Mouse (Mus musculus): Measurements from ENCODE around the gene Gm21304.
"Not testable (repeated sequence)": the region's sequence is repeated elsewhere in the genome, so short reads cannot be mapped to it uniquely, and the experiment has no call there.

The Gm21304 gene

GRCm38 (mm10) chr10:104168215-104168614 is at the start of gene Gm21304:
Gene Gm21304 (plus strand): TSS chr10:104168515.
- DNase-seq (ENCODE audit: low read depth, low spot score), result not testable (repeated sequence)

GRCm38 (mm10) chr10:104142687-104143086 is 25.6 kb upstream of the Gm21304 start, which contains the start of gene Gm21293:
Gene Gm21293 (plus strand): TSS chr10:104142987.
- DNase-seq (ENCODE audit: low read depth, low spot score), result not testable (repeated sequence)

- DNase-seq (ENCODE audit: low read depth, low spot score), result not testable (repeated sequence)
These were observed 17.1 kb upstream of the Gm21304 start, which contains the start of gene Gm6763 for GRCm38 (mm10) chr10:104151197-104151596. Gene Gm6763 (plus strand): TSS chr10:104151497.

- DNase-seq (ENCODE audit: low read depth, low spot score), result not testable (repeated sequence)
These were observed 8.6 kb upstream of the Gm21304 start, which contains the start of gene Gm8764 for GRCm38 (mm10) chr10:104159706-104160105. Gene Gm8764 (plus strand): TSS chr10:104160006.

- DNase-seq (ENCODE audit: low read depth, low spot score), result not testable (repeated sequence)
These were observed 8.4 kb downstream of the Gm21304 start, which contains the start of gene Gm21312 for GRCm38 (mm10) chr10:104176724-104177123. Gene Gm21312 (plus strand): TSS chr10:104177024.

GRCm38 (mm10) chr10:104185233-104185632 is 16.9 kb downstream of the Gm21304 start, which contains the start of gene Gm20765:
Gene Gm20765 (plus strand): TSS chr10:104185533.
- DNase-seq (ENCODE audit: low read depth, low spot score), result not testable (repeated sequence)

GRCm38 (mm10) chr10:104193742-104194141 is 25.4 kb downstream of the Gm21304 start, which contains the start of gene Gm4340:
Gene Gm4340 (plus strand): TSS chr10:104194042.
- not testable (repeated sequence) for DNase-seq (ENCODE audit: low read depth, low spot score)

- DNase-seq (ENCODE audit: low read depth, low spot score), result no peak
These were observed 41.3 kb downstream of the Gm21304 start for GRCm38 (mm10) chr10:104209655-104210054.

GRCm38 (mm10) chr10:104210268-104210990 is 42.1 kb downstream of the Gm21304 start:
- DNase-seq (ENCODE audit: low read depth, low spot score), result no peak

- DNase-seq (ENCODE audit: low read depth, low spot score), result no peak
These were observed 46.2 kb downstream of the Gm21304 start for GRCm38 (mm10) chr10:104214527-104214926.

Measured in mesoderm, embryonic 11.5 days (tissue).